Mouse (Mus musculus): Measurements from ENCODE around the gene Cited2.

GRCm38 (mm10) chr10:17772364-17772763, 49.3 kb downstream of the Cited2 start:
- TF ChIP-seq POU5F1 (IDR thresholded peaks at IDR 0.05; ENCODE audit: borderline replicate concordance, low read length): no peak
- TF ChIP-seq CTCF (conservative IDR thresholded peaks at IDR 0.05; ENCODE audit: low read length): no peak
- no peak for TF ChIP-seq NANOG (IDR thresholded peaks at IDR 0.05; ENCODE audit: borderline replicate concordance, low read length)
